Mouse (Mus musculus) fibroblast of lung, adult 2 months (primary cell): ENCODE results near the gene Nol9.

Source experiments
- DNase-seq: peaks from one replicate; pipeline ENCODE4 v3.0.0-alpha.2; 2011; ENCODE audit warnings: low read depth

The Nol9 gene

DNA sequence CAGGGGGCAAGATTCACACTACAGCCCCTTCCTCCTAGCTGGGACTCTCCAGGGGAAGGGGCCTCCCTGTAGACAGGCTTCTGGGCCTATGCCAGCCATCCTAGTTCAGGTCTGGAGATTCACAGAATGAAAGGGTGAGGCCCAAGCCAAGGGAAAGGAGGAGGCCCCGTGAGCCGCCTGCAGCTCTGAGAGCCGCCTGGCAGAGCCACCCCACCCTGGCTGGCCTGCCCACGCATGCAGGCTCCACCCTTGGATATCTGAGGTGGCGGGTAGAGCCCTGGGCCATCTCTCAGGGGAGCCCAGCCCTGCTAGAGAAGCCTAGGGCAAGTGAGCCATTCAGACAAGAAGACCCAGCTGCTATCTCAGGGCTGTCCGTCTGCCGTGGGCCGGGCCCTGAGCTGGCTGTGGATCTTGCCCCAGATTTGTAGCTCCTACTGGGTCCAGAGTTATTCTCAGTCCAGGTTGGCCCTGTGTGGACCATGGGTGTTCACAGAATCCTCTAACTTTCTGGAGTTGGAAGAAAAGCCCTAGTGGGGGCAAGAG is 53.7 kb downstream of the Nol9 start:
- no peak for DNase-seq

DNA sequence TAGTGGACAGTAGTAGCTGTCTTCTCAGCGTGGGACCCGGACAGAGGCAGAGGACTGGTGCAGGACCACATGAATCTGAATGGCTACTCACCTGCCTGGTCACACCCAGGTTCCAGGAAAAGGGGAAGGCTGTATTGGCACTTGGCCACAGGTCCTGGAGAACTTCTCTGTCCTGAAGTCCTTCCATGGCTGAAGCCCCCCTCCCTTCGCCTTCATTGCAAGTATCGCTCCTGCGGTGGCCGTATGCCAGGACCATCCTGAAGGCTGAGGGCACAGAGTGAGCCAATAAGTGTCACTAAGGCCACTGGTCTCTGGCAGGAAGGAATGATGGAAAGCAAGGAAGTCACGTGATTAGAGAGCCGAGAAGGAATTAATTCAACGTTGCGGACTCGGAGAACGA is 55.1 kb downstream of the Nol9 start:
- no peak for DNase-seq

DNA sequence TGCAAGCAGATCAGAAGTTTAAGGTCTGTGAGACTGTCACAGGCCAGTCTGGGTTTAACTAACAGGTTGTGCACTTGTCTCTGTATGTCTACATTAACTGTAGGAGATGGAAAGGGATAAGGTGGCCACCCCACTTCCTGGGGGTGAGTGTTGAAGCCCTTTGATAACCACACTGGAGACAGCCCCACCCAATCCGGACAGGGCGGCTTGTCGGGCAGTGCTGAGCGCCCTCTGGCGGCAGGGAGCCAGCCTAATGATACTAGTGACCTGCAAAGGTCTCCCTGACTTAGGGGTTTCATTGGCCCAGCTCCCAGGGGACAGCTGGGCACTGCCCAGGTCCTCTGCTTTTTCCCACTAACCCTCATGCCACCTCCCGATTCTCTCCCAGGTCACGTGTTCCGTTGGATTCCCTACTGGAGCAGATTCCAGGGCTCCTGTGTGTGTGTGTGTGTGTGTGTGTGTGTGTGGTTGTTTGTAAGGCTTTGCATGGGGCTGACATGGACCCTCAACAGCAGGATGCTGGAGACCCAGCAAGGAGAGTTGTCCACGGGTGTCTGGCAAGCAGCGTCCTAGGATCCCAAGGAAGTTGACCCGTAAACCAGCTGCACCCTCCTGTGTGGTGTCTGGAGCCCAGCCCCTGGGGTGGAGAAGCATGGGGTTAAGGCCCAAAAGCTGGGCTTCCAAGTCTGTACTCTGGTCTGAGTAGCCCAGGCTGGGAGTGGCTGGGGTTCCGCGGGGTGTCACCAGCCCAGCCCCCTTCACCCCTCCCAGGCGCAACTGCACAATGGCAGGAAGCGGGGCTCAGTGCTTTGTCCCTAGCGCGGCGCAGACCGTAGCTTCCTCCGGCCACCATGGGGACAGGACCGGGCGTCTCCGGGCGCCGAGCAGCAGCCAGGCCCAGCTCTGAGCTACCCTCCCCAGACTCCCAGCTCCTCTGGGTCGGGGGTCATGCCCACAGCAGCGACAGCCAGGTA is 57.1 kb downstream of the Nol9 start:
- DNase-seq: no peak

DNA sequence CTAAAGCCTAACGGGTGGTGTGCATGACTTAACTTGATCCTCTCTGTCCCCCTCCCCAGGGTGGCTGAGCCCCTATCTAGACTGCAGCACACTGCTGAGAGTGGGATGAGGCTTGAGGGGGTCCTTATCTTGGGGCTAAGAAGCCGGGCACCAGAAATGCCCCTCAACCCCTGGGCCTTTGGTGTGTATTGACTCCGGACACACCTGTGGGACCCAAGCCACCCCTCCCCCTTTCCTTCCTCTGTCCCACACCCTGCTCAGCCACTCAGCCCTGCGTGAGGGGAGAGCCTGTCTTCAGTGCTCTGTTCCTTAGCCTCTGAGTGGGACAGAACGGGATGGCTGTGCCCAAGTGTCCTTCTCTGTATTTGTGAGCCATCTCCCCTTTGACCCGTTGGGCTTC is 57.8 kb downstream of the Nol9 start:
- DNase-seq: no peak

DNA sequence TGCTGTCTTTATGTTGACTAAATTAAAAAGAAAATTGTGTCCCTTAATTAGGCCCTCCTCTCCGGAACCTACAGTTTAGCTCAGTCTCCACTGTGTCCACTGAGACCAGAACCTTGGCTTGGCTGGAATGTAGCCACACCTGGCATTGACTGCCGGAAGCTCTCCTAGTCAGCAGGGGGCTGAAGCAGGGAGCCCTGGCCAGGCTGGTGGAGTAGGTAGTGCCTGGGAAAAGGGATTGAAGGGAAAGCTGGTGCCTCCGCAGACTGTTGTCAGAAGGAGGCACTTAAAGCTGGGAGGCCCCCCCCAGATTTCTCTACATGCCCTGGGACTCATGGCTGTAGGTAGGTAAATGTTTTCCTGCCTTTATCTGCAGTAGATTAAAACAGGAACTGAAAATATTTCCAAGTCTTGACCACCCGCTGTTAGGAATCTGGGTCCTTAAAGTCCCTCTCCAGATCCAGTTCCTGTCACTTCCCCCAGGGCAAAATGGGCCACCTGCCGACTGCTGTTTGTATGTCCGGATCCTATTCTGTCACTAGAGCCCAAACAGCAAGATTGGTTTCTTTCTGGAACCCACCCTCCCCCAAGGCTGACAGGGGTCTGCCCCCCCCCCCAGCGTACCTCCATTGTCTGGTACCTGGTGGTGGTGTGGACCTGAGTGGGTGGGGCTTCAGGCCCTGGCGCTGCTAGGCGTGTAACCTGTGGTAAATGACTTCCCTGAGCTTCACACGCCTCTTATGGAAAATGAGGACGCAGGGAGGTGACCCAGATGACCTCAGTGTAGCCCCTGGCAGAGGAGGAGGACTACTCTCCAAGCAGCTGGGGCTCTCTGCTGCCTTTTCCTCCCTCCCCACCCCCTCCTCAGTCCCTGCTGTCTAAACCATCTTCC is 59.0 kb downstream of the Nol9 start:
- no peak for DNase-seq

DNA sequence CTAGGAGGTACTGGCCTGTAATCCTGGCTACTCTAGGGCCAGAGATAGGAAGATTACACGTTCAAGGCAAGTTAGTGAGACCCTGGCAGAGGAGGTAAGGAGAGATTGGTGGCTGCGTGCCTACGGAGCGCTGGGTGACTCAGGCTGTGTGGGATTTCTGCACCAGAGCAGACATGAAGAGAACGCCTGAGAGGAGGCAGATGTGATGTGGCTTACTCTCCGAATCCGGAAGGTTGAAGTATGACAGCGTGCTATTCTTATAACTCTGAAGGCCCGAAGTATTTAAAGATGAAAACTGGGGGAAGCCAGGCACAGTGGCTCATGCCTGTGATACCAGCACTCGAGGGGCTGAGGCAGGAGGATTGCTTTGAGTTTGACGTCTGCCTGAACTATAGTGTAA is 61.4 kb downstream of the Nol9 start:
- no peak for DNase-seq

DNA sequence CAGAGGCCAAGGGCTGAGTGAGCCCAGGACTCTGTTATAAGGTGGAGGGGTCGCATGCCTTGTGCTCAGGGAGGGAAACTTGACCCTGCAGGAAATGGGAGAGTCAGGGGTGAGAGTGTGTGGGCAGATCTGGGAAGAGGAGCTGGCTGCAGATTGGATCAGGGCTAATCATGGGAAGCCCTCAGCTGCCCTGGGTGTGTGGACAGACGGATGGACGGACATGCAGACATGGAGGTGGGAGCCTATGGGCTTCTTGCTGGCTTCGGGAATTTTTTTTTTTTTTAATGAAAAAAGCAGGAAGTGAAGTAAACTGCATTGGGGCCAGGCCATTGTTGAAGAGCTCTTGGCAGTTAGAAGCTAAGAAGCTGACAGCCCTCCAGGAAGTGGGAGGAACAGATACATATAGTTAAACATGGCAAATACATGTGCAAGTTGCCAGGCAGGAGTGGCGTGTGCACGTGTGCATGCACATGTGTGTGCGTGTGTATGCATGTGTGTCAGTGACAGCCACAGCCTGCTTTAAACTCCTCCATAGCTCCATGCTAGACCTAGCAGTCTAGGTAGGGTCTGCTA is 62.0 kb downstream of the Nol9 start:
- DNase-seq: no peak

DNA sequence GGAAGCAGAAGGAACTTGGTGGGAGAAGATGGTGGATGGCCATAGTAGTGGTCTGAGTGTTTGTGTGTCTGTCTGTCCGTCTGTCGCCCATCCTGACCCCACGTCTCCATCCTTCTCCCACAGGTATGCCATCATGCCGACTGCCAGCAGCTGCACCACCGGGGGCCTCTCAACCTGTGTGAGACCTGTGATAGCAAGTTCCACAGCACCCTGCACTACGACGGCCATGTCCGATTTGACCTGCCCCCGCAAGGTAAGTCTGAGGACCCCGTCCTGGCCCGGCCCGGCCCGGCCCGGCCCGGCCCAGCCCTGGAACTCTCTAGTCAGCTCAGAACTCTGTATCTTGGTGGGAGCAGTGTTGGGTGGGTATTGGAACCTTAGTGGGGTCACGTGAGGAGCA is 62.8 kb downstream of the Nol9 start:
- no peak for DNase-seq

DNA sequence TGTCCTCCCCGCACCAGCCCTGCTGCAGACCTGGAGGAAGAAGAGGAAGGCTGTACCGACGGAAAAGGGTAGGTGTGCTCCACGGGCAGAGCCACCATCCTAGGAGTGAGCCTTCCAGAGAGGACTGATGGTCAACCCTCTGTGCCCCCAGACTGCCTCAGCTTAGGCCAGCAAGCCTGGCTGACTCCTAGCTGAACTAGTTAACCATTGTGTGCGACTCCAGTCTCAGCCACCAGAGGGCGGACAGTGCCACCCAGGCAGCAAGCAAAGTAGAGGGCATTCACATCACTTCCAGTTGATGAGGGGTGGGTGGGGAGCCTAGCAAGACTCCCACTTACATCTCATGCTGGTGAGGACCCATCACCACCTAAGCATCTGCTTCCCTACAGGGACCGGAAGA is 63.9 kb downstream of the Nol9 start:
- no peak for DNase-seq

DNA sequence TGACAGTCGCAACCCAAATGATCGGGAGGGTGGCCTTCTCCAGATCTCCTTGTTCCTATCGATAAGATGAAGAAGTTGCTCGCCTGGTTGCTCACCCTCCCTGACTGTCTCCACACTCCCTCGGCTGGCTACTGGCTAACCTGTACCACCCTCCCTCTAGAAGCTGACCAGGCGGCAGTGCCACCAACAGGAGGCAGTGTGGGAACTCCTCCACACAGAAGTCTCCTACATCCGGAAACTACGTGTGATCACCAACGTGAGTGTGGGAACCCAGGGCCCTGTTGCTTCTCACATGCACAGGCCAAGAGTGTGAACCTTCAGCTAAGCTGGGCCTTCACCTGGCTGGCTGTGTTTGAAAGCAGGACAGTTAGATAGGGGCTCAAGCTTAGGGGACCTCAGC is 67.6 kb downstream of the Nol9 start:
- no peak for DNase-seq

DNA sequence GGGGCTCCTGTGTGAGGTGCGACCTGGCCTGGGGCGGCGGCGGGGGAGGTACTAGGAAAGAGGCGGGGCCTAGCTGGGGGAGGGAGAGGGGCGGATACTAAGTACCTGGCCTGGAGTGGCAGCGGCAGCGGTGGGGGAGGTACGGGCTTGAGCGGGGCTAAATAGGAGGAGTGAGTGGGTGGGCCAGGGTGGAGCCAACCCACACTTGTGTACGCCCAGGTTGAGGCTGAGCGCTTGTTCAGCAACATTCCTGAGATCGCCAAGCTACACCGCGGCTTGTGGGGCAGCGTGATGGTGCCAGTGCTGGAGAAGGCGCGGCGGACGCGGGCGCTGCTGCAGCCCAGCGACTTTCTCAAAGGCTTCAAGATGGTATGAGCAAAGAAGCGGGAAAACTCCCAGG is 68.4 kb downstream of the Nol9 start:
- no peak for DNase-seq

DNA sequence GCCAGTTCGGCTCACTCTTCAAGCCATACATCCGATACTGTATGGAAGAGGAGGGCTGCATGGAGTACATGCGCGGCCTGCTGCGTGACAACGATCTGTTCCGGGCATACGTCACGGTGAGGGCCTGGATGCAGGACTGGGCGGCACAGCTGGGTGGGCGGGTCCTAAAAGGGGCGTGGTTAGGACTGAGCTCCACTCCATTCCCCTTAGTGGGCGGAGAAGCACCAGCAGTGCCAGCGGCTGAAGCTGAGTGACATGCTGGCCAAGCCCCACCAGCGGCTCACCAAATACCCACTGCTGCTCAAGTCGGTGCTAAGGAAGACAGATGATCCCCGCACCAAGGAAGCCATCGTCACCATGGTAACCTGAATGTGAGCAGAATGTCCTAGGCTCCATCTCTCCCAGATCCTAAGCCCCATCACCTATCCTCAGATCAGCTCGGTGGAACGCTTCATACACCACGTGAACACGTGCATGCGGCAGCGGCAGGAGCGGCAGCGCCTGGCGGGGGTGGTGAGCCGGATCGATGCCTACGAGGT is 68.9 kb downstream of the Nol9 start:
- DNase-seq: no peak

DNA sequence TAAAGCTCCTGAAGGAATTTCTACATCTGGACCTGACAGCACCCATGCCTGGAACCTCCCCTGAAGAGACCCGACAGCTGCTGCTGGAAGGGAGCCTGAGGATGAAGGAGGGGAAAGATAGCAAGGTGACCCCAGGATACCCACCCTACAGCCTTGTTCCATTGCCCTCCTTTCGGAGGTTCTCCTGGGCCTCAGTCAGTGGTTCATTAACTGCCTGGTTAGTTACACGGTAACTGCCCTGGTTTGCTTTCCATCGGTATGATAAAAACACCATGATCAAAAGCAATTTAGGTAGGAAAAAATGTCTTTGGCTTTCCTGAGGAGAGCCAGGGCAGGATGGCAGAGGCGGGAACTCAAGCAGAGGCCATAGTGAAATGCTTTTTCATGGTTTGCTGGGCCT is 69.6 kb downstream of the Nol9 start:
- no peak for DNase-seq

DNA sequence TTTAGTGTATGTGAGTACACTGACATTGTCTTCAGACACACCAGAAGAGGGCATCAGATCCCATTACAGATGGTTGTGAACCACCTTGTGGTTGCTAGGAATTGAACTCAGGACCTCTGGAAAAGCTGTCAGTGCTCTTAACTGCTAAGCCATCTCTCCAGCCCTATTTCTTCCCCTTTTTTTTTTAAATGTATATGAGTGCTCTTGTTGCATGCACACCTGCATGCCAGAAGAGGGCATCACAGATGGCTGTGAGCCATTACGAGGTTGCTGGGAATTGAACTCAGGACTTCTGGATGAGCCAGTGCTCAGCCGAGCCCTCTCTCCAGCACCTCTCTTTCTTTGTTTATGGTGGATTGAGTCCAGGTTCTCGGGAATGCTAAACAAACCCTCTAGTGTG is 70.4 kb downstream of the Nol9 start:
- no peak for DNase-seq

DNA sequence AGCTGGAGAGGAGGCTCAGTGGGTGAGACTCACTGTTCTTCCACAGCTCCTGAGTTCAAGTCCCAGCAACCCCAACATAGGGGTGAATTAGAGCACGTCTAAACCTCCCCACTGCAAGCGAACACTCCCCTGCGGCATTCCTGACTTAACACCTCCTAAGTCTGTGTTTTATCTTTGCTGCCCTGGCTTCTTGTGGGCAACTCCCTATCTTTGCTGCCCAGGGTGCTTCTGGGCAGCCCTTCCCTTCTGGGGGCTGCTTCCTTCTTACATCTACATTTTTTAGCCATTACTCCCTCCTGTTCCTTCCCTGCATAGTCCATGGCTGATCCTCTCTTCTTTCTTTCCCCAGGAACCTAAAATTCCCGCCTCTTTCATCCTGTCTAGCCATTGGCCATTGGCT is 71.6 kb downstream of the Nol9 start:
- DNase-seq: no peak
